Mouse (Mus musculus) forebrain, embryonic 16.5 days (tissue): ENCODE measurements around the gene Pls1. TPM values are rescaled to one million over a fixed set of nuclear protein-coding genes. Genes with fewer than 3 reads are reported as not detected.
A peak's percentile ranks its signal among the peaks of the same experiment; 100 is the strongest.

ENCODE experiments used
- ATAC-seq: fragments of 200-750 bp; cut with Nextera tagmentation; 2 replicates; pipeline ENCODE4 v1.8.0; 2017; ENCODE audit warnings: mild to moderate bottlenecking, moderate library complexity
- H3K27ac ChIP-seq: fragments of 300-500 bp; sonication (generic); 2 replicates; pipeline ENCODE4 v1.5.1; 2014; ENCODE audit warnings: low read length, control low read depth
- H3K27me3 ChIP-seq: fragments of 300-500 bp; sonication (generic); replicated peaks from 2 replicates; pipeline ENCODE4 v1.6.1; 2014; ENCODE audit warnings: low read length; ENCODE audit not compliant: control insufficient read depth, insufficient read depth
- H3K36me3 ChIP-seq: fragments of 300-500 bp; sonication (generic); 2 replicates; pipeline ENCODE4 v1.6.1; 2014; ENCODE audit not compliant: control insufficient read depth, insufficient read depth
- H3K4me1 ChIP-seq: fragments of 300-500 bp; sonication (generic); replicated peaks from 2 replicates; pipeline ENCODE4 v1.6.1; 2014; ENCODE audit warnings: low read length; ENCODE audit not compliant: control insufficient read depth, insufficient read depth
- H3K4me2 ChIP-seq: fragments of 300-500 bp; sonication (generic); 2 replicates; pipeline ENCODE4 v1.6.1; 2014; ENCODE audit warnings: mild to moderate bottlenecking, low read length, control low read depth
- H3K4me3 ChIP-seq: fragments of 300-500 bp; sonication (generic); replicated peaks from 2 replicates; pipeline ENCODE4 v1.5.1; 2014; ENCODE audit warnings: mild to moderate bottlenecking, low read length, control low read depth
- H3K9ac ChIP-seq: fragments of 300-500 bp; sonication (generic); replicated peaks from 2 replicates; pipeline ENCODE4 v1.6.1; 2014; ENCODE audit warnings: low read depth, low read length, control low read depth
- H3K9me3 ChIP-seq: fragments of 300-500 bp; sonication (generic); 2 replicates; pipeline ENCODE4 v1.6.1; 2016; ENCODE audit warnings: low read length; ENCODE audit not compliant: control insufficient read depth
- WGBS: fragments of 180-500 bp; shearing (Covaris S2); extraction: QIAGEN DNeasy Blood & Tissue Kit; methylation state at CpG from one replicate; pipeline ENCODE4 v1.1.7; 2014; 5-methylcytosine and 5-hydroxymethylcytosine counted together
- polyA plus RNA-seq: library from polyadenylated mRNA; unstranded; fragments of >200 nt; fragmentation: Nextera tagmentation; extraction: Ambion mirVana; gene quantifications from 2 replicates; pipeline ENCODE4 v1.2.1, GENCODE M21; 2015

Gene Pls1
- polyA plus RNA-seq, 1 experiment from 2014 or later = 2.7 TPM

GRCm38 (mm10) chr9:95749461-95749928 is 95.6 kb downstream of the Pls1 start:
- Histone ChIP-seq H3K27me3 (no peaks in the 10 kb centered on the region), H3K9ac (peak overlapping the region; percentile 91), H3K4me3 (peak overlapping the region; percentile 88), H3K4me2 (peak overlapping the region; percentile 81), H3K36me3 (no peaks in the 10 kb centered on the region), H3K9me3 (no peaks in the 10 kb centered on the region), H3K4me1 (peaks cover 4% of the 10 kb centered on the region), H3K27ac (no peak overlapping the region)
- whole genome bisulfite sequencing = under 1% methylated on average over 31 of the region's 34 CpGs
- peak; percentile 73 for ATAC-seq

DNA sequence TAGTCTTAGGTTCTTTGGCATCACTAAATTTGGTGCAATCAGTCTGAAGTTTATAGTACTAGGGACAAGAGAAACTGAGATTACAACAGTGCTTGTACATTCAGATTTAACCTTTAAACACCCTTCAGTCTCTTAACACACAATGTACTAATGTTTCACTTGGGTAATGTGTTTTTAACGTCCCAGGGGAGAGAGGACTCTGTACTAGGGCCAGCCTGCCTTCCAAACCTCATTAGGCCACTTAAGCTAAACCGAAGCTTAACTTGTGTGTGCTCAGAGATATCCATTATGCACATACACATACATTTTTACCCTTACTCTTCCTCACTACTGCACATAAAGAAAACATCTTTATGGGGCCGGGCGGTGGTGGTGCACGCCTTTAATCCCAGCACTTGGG is 97.8 kb downstream of the Pls1 start:
- Histone ChIP-seq H3K27ac (no peak overlapping the region), H3K9me3 (no peaks in the 10 kb centered on the region), H3K4me1 (peaks cover 4% of the 10 kb centered on the region), H3K9ac (no peak overlapping the region), H3K27me3 (no peaks in the 10 kb centered on the region), H3K4me3 (no peak overlapping the region), H3K36me3 (no peaks in the 10 kb centered on the region), H3K4me2 (no peak overlapping the region)
- WGBS = 93% methylated on average over 5 of the region's 5 CpGs
- no peak for ATAC-seq

DNA sequence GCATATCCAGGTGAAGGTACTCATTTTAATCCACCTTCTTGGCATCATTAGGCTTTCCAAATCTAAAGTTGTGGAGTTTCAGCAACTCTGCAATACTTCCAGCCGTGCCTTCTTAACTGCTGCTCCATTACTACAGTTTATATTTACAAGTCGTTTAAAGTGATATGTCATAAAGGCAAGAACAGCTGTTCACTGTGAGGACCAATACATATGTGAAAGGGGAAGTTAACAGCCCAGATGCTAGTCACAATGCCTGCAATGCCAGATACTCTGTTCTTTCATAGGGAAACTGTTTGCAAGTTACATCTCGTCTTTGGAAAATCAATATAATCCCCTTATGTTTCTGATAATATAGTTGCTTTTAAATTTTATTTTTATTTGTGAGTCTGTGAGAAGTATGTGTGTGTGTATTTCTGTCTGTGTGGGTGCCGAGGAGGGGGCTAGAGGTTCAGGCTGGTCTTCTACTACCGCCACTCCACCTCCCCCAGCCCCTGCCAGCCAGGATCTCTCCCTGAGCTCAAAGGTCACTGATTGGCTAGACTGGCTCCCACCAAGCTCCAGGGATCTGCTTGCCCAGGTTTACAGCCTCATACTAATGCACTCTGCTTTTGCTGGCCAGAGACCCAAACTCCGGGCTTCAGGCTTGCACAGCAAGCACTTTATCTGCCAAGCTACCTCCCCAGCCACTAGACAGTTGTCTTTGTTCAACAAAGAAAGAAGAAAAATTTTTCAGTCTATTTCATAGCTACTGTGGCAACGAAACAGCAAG is 100.1 kb downstream of the Pls1 start:
- 69% methylated on average over 7 of the region's 7 CpGs for WGBS
- Histone ChIP-seq H3K9me3 (no peaks in the 10 kb centered on the region), H3K27ac (no peak overlapping the region), H3K36me3 (no peaks in the 10 kb centered on the region), H3K4me3 (no peak overlapping the region), H3K9ac (no peak overlapping the region), H3K4me2 (no peak overlapping the region), H3K27me3 (no peaks in the 10 kb centered on the region), H3K4me1 (peaks cover 4% of the 10 kb centered on the region)
- ATAC-seq = no peak

GRCm38 (mm10) chr9:95736238-95736637 is 108.9 kb downstream of the Pls1 start:
- Histone ChIP-seq H3K4me2 (no peak overlapping the region), H3K9ac (no peak overlapping the region), H3K4me1 (no peaks in the 10 kb centered on the region), H3K4me3 (no peak overlapping the region), H3K36me3 (peaks cover 3% of the 10 kb centered on the region), H3K27ac (no peak overlapping the region), H3K9me3 (no peaks in the 10 kb centered on the region), H3K27me3 (no peaks in the 10 kb centered on the region)
- no peak for ATAC-seq

- Histone ChIP-seq H3K9ac (no peak overlapping the region), H3K4me1 (no peaks in the 10 kb centered on the region), H3K27ac (no peak overlapping the region), H3K36me3 (peaks cover 2% of the 10 kb centered on the region; the same call in 1 of the 2 replicates), H3K27me3 (no peaks in the 10 kb centered on the region), H3K9me3 (no peaks in the 10 kb centered on the region), H3K4me3 (no peak overlapping the region), H3K4me2 (no peak overlapping the region)
- 31% methylated on average over 8 of the region's 8 CpGs for WGBS
- no peak for ATAC-seq
These were observed 132.5 kb downstream of the Pls1 start for GRCm38 (mm10) chr9:95712574-95712973.

GRCm38 (mm10) chr9:95708943-95709342 is 136.2 kb downstream of the Pls1 start:
- ATAC-seq = no peak
- H3K27ac ChIP-seq = no peak overlapping the region

GRCm38 (mm10) chr9:95705371-95705770 is 139.7 kb downstream of the Pls1 start:
- Histone ChIP-seq H3K4me1 (no peaks in the 10 kb centered on the region), H3K9me3 (no peaks in the 10 kb centered on the region), H3K27ac (no peak overlapping the region), H3K4me3 (no peak overlapping the region), H3K36me3 (peaks cover 4% of the 10 kb centered on the region; the same call in 1 of the 2 replicates), H3K9ac (no peak overlapping the region), H3K27me3 (no peaks in the 10 kb centered on the region), H3K4me2 (no peak overlapping the region)
- 77% methylated on average over 5 of the region's 5 CpGs for WGBS
- ATAC-seq = no peak

More at GRCm38 (mm10) chr9:95708943-95709342, 136.2 kb downstream of the Pls1 start:
- H3K4me2 ChIP-seq = no peak overlapping the region
- peaks cover 4% of the 10 kb centered on the region; the same call in 1 of the 2 replicates for H3K36me3 ChIP-seq
- no peak overlapping the region for H3K9ac ChIP-seq
- H3K4me3 ChIP-seq = no peak overlapping the region
- no peaks in the 10 kb centered on the region for H3K4me1 ChIP-seq
- no peaks in the 10 kb centered on the region for H3K27me3 ChIP-seq
- H3K9me3 ChIP-seq = no peaks in the 10 kb centered on the region

- ATAC-seq = no peak
- no peaks in the 10 kb centered on the region for H3K4me1 ChIP-seq
- H3K27ac ChIP-seq = no peak overlapping the region
- no peak overlapping the region for H3K4me2 ChIP-seq
- no peak overlapping the region for H3K9ac ChIP-seq
- no peaks in the 10 kb centered on the region for H3K27me3 ChIP-seq
- WGBS = 85% methylated on average over 3 of the region's 3 CpGs
- no peaks in the 10 kb centered on the region for H3K9me3 ChIP-seq
- H3K4me3 ChIP-seq = no peak overlapping the region
- peaks cover 4% of the 10 kb centered on the region; the same call in 1 of the 2 replicates for H3K36me3 ChIP-seq
These were observed 141.0 kb downstream of the Pls1 start for GRCm38 (mm10) chr9:95704078-95704477.
